Mouse (Mus musculus) cerebellum, adult 2 months (tissue): Measurements from ENCODE around the gene Foxs1. TPM values are rescaled to one million over a fixed set of nuclear protein-coding genes. Genes with fewer than 3 reads are reported as not detected.

Experiments
- DNase-seq, 2 experiments: peaks; one replicate each; pipeline ENCODE4 v3.0.0; 2021
- H3K27ac ChIP-seq: fragments of 200-500 bp; 2 replicates; pipeline ENCODE4 v1.5.1; 2012; ENCODE audit warnings: low read length, control low read depth, inconsistent platforms; ENCODE audit not compliant: insufficient read depth
- H3K27me3 ChIP-seq: fragments of 200-500 bp; 2 replicates; pipeline ENCODE4 v1.6.1; 2012; ENCODE audit warnings: inconsistent platforms, mild to moderate bottlenecking, low read length, moderate library complexity; ENCODE audit not compliant: control insufficient read depth, insufficient read depth
- H3K4me1 ChIP-seq: fragments of 200-500 bp; 2 replicates; pipeline ENCODE4 v1.6.1; 2011; ENCODE audit warnings: low read length; ENCODE audit not compliant: control insufficient read depth, insufficient read depth
- H3K4me3 ChIP-seq: fragments of 200-500 bp; replicated peaks from 2 replicates; pipeline ENCODE3; 2011; ENCODE audit warnings: mild to moderate bottlenecking, low read depth, low read length, control low read depth; ENCODE audit not compliant: insufficient read depth
- CTCF ChIP-seq: fragments of 200-500 bp; IDR thresholded peaks from 2 replicates; pipeline ENCODE4 v1.5.1; 2011; ENCODE audit warnings: low read depth, mild to moderate bottlenecking, control low read depth, low read length, moderate library complexity, borderline replicate concordance; ENCODE audit not compliant: insufficient read depth
- POLR2A ChIP-seq: fragments of 200-500 bp; IDR thresholded peaks from 2 replicates; pipeline ENCODE4 v1.6.1; 2011; ENCODE audit warnings: low read length, control low read depth, borderline replicate concordance; ENCODE audit not compliant: insufficient read depth
- WGBS: fragments of 180-500 bp; shearing (Covaris S2); methylation state at CpG from one replicate; pipeline ENCODE4 v1.1.7; 2018; 5-methylcytosine and 5-hydroxymethylcytosine counted together
- polyA plus RNA-seq: library from polyadenylated mRNA; depleted of rRNA; stranded (reverse); fragments of >200 nt; gene quantifications from 2 replicates; pipeline ENCODE4 v1.2.3, GENCODE M21; 2012

Gene Foxs1
- polyA plus RNA-seq, 1 experiment = 1.2 TPM

DNA sequence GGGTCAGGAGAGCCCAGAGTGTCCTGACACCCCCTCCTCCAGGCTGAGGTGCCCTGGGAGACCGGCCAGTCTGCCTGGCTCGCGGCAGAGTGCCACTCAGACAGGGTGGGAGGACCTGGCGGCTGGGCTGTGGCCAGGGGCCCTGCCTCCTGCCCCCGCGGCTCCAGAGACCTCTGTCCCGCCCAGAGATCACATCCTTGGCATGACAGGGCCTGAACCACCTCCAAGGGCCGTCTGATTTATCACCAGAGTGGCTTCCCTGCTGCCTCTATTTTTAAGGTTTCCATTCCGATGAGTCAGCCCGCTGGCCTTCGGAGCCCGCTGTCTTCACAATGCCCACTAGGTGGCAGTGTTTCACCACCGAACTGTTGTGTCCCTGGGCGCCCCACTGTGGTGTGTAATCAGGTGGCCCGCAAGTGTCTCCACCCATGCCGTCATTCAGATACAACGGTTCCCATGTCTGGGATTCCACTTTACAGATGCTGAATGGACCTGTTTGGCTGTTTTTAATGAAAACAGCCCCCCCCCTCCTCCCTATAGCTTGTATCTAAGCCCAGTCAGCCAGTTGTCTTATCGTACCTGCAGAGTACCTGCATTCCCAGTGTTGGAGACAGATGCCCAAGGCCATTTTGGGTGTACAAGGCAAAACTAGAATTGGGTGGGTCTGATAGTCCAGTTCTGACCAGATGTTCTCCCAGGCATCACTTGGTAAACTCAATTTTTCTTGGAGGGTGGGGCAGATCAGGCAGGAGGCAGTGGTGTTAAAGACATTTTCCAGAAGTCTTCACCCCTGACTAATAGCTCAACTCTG is 18.5 kb downstream of the Foxs1 start:
- peak; percentile 95 for TF ChIP-seq CTCF
- no peak for TF ChIP-seq POLR2A
- no peaks in the 10 kb centered on the region for H3K27me3 ChIP-seq
- H3K4me3 ChIP-seq = peak overlapping the region; percentile 38
- under 1% methylated on average over 16 of the region's 18 CpGs for WGBS
- peak; percentile 88 to 94 for DNase-seq
- H3K4me1 ChIP-seq = peaks cover 14% of the 10 kb centered on the region
- no peak overlapping the region for H3K27ac ChIP-seq

DNA sequence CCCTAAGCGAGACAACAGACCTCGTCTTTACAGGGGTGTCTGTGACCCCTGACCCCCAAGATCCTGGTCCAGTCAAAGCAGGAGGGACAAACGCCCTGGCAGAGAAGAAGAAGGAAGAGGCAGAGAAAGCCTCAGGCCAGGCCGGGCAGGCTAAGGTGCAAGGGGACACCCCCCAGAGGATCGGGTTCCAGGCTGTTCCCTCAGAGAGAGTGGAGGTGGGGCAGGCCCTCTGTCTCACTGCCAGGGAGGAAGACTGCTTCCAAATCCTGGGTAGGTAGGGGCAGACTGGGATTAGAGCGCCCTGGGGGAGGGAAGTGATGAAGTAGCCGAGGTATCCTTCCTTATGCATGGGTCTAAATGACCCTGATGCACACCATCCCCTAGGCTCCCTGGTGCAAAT is 19.5 kb downstream of the Foxs1 start:
- no peak for DNase-seq
- no peak overlapping the region for H3K4me3 ChIP-seq
- TF ChIP-seq CTCF = no peak
- TF ChIP-seq POLR2A = no peak
- H3K27me3 ChIP-seq = no peaks in the 10 kb centered on the region
- H3K4me1 ChIP-seq = peaks cover 14% of the 10 kb centered on the region
- WGBS = 63% methylated on average over 7 of the region's 7 CpGs
- no peak overlapping the region for H3K27ac ChIP-seq

DNA sequence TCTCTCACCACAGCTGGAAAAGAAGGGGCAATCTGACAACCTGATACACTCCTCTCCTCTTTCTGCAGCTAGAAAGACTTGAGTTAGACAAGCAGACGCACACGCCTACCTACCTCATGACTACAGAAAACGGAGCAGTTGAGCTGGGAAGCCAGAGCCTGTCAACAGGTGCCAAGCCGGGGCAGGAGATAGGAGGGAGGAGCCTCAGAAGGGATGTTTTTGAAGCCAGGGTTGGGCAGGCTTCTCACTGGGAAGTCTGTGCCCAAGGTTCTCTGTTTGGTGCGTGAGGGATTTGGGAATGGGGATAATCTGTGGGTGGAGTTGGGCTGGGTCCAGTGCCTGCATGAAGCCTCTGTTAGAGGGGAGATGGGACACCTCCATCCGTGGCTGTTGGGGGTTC is 21.6 kb downstream of the Foxs1 start:
- 27% methylated on average over 6 of the region's 6 CpGs for WGBS
- no peak overlapping the region for H3K4me3 ChIP-seq
- H3K4me1 ChIP-seq = peaks cover 26% of the 10 kb centered on the region
- TF ChIP-seq POLR2A (no peak), CTCF (no peak)
- no peak overlapping the region for H3K27ac ChIP-seq
- DNase-seq = no peak
- no peaks in the 10 kb centered on the region for H3K27me3 ChIP-seq

DNA sequence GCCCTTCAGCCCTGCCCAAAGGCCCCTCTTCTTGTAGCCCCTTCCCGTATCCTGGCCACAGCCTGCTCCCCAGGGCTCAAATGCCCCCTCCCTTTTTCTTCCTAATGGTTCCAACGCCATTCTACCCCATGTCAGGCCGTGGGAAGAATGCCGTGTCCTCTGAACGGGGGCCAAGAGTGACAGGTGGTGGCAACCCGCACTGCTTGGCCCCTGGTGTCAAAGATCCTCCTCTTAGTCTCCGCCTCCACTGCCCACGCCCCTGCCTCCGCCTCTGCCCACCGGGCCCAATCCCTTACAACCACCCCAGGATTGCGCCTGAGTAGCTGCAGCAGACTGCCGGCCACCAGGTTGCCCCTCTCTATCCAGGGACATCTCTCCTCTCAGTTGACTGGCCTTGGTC is 22.0 kb downstream of the Foxs1 start, which contains the start of gene Mylk2:
Gene Mylk2, plus strand, starts transcription at position 322 of the 400 bp plus-strand sequence.
- WGBS = 7% methylated on average over 12 of the region's 12 CpGs
- H3K27ac ChIP-seq = no peak within 1 kb of the TSS
- peaks cover 29% of the 10 kb centered on the region for H3K4me1 ChIP-seq
- peak; percentile 55 to 59 for DNase-seq
- no peak for TF ChIP-seq CTCF
- TF ChIP-seq POLR2A = no peak
- H3K27me3 ChIP-seq = no peaks in the 10 kb centered on the region
- no peak within 1 kb of the TSS for H3K4me3 ChIP-seq

DNA sequence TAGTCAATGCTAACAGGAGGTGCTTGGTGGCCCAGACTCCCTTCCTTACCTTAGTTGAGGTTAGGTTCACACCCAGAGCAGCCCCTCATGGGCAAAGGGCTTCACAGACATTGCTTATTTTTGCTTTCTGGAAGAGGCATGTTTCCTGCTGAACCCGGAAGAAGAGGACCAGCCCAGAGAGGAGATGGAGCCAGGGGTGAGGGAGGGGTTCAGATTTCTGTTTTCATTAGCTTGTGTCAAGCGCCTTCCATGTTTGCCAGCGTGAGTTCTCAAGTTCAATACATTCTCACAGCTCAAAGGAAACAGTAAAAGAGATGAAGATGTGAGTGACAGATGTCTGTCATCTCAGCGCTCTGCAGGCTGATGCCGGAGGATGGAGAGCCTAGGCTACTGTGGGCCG is 23.2 kb downstream of the Foxs1 start:
- no peak overlapping the region for H3K4me3 ChIP-seq
- no peaks in the 10 kb centered on the region for H3K27me3 ChIP-seq
- 90% methylated on average over 6 of the region's 6 CpGs for WGBS
- H3K27ac ChIP-seq = no peak overlapping the region
- peaks cover 34% of the 10 kb centered on the region for H3K4me1 ChIP-seq
- no peak for TF ChIP-seq CTCF
- no peak for TF ChIP-seq POLR2A
- no peak for DNase-seq

DNA sequence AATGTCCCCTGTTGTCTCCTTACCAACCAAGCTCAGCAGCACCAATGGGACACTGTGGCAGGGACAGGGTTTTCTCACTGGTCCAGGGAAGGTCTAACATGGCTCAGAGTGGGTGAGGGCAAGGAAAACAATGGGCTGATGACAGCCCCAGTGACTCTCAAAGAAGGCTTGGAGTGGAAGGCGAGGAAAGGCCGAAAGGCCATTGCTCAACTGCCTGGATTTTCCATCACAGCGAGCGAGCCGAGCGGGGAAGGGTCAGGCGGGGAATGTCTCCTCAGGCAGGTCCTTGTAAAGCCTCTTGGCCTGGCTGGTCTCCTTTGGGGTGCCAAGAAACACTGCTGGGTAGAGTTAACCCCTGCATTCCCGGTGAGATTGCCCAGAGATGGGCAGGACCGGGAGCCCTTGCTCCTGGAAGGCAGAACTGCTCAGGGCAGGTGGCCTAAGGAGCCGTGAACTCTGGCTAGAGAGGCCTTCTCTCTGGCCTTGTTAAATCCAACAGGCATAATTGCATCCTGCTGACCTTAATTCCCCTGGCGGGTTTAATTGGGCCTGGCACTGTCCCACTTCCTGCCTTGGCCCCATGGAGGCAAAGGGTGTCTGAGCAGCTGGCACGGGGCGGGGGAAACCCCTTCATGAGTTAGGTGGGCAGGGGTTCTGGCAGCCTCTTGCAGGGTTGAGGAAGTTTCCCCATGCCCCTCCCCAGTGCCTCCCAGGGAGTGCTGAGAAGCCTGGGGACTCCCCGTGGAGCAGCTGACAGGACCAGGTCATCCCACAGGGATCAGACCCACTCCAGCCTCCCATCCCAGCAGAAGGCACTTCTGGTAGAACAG is 25.7 kb downstream of the Foxs1 start:
- WGBS = 54% methylated on average over 14 of the region's 14 CpGs
- no peaks in the 10 kb centered on the region for H3K27me3 ChIP-seq
- no peak for DNase-seq
- peaks cover 32% of the 10 kb centered on the region for H3K4me1 ChIP-seq
- no peak overlapping the region for H3K4me3 ChIP-seq
- TF ChIP-seq POLR2A = no peak
- no peak for TF ChIP-seq CTCF
- H3K27ac ChIP-seq = no peak overlapping the region

DNA sequence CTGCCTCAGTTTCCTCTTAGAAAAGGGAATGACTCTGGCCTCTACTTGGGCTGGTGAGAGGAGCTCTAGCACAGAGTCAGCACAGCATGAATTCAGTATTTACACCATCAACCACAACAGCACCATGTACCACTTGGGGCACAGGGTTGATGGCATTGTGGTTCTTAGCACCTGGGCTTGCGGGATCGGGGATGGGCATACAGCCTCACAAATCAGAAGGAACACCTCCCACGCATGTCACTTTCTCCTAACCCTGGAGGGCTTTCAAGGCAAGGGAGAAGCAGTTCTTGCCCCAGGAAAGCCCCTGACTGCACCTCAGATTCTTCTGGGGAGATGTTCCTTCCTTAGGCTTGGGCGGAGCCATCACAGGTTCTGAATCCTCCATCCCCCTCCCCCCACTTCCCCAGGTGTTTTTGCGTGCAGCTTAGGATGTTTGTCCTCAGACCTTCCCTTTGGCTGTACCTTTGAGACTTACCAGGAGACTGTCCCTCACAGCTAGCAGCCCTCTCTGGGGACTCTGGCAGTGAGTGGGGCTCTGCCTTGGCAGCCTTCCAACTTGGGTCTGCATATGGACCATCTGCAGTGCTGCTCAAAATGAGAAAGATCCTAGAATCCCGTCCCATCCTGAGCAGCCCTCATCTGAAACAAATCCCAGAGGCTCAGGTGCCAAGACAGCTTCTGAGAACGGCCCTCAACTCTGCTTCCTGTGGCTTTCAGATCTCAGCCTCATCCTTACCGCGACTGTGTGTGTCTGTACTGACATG is 26.6 kb downstream of the Foxs1 start:
- TF ChIP-seq POLR2A = no peak
- no peak for TF ChIP-seq CTCF
- Histone ChIP-seq H3K27me3 (no peaks in the 10 kb centered on the region), H3K27ac (no peak overlapping the region), H3K4me1 (peaks cover 30% of the 10 kb centered on the region), H3K4me3 (no peak overlapping the region)
- 59% methylated on average over 9 of the region's 9 CpGs for WGBS
- DNase-seq = no peak
